Mouse (Mus musculus) cortical plate, adult 2 months (tissue): ENCODE results near the gene Dlg2.

Experiments used
- CTCF ChIP-seq: fragments of 200-500 bp; IDR thresholded peaks from 2 replicates; pipeline ENCODE4 v1.5.1; 2011; ENCODE audit warnings: mild to moderate bottlenecking, control low read depth, low read length; ENCODE audit not compliant: insufficient read depth; ENCODE audit errors: extremely low read depth
- POLR2A ChIP-seq: fragments of 200-500 bp; IDR thresholded peaks from 2 replicates; pipeline ENCODE4 v1.6.1; 2011; ENCODE audit warnings: mild to moderate bottlenecking, low read length, control low read depth; ENCODE audit not compliant: insufficient read depth; ENCODE audit errors: extremely low read depth

DNA sequence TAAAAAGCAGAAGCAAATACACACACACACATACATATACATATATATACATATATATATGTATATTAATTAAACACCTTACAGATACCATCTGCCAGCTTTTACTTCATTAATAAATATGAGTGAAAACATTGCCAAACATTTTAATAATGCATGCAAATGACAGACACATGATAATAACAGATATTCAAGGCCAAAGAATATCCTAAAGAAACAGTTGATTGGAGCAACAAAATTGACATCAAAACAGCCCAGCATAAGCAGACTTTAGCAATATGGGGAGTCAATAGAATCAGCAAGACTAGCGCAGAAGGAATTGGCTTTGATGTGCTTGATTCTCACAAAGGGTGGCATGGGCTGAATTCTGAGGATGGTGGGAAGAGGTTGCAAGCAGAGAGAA is 1568.5 kb downstream of the Dlg2 start:
- TF ChIP-seq CTCF: no peak
- TF ChIP-seq POLR2A: no peak
